Mouse (Mus musculus) embryonic stem cell, embryonic (primary cell): ENCODE data around the gene Sypl.

ENCODE experiments used
- CTCF ChIA-PET, 4 experiments: fragments of 300-600 bp in 2 of 4; fragments of 350-600 bp in 2 of 4; sonication (Branson Sonifier 250); formaldehyde crosslinking; loops; one replicate each; lab custom pipeline; 2022; ENCODE audit warnings: inconsistent platforms in 2 of 4; lab: Charles Lee
- POLR2A ChIA-PET, 4 experiments: fragments of 300-600 bp in 2 of 4; fragments of 350-600 bp in 2 of 4; sonication (Branson Sonifier 250); formaldehyde crosslinking; loops; one replicate each; lab custom pipeline; 2022; ENCODE audit warnings: antibody characterized with exemption in 4 of 4, inconsistent platforms in 1 of 4; lab: Charles Lee

Gene Sypl

GRCm38 (mm10) chr12:32928180-32928579 is 25.5 kb upstream of the Sypl start:
- ChIA-PET CTCF (interaction anchor here in 1 of 4 experiments (0.8 to 1.7 kb wide), 2 partner anchors 8 to 452 kb away, joined by 3 to 4 read pairs; no protein-coding TSS in a partner anchor), POLR2A (interaction anchor here in 1 of 4 experiments (0.9 to 1.0 kb wide), 3 partner anchors 11 to 346 kb away, joined by 3 read pairs; partner anchors contain the start of gene Sypl)

GRCm38 (mm10) chr12:32929831-32930513 is 23.7 kb upstream of the Sypl start:
- ChIA-PET POLR2A (interaction anchor here in 1 of 4 experiments (0.6 kb wide), 1 partner anchor 89 kb away, joined by 3 read pairs; no protein-coding TSS in a partner anchor), CTCF (interaction anchor here in 2 of 4 experiments (0.6 to 1.7 kb wide), 3 partner anchors 10 to 99 kb away, joined by 3 to 6 read pairs (median 4); no protein-coding TSS in a partner anchor)

- POLR2A ChIA-PET, result no interaction called here
Observed at GRCm38 (mm10) chr12:32930566-32930965, 23.1 kb upstream of the Sypl start.

GRCm38 (mm10) chr12:32936246-32936946 is 17.3 kb upstream of the Sypl start:
- ChIA-PET CTCF (interaction anchor here in 1 of 4 experiments (1.1 kb wide), 1 partner anchor 11 kb away, joined by 3 read pairs; no protein-coding TSS in a partner anchor), POLR2A (interaction anchor here in 1 of 4 experiments (0.5 kb wide), 1 partner anchor 193 kb away, joined by 3 read pairs; no protein-coding TSS in a partner anchor)

More at GRCm38 (mm10) chr12:32930566-32930965, 23.1 kb upstream of the Sypl start:
- CTCF ChIA-PET, result interaction anchor here in 1 of 4 experiments (0.6 kb wide), 1 partner anchor 61 kb away, joined by 6 read pairs; no protein-coding TSS in a partner anchor

GRCm38 (mm10) chr12:32941141-32941540 is 12.6 kb upstream of the Sypl start:
- CTCF ChIA-PET, result interaction anchor here in 1 of 4 experiments (1.4 kb wide), 1 partner anchor 439 kb away, joined by 3 read pairs; no protein-coding TSS in a partner anchor
- POLR2A ChIA-PET, result no interaction called here

- ChIA-PET POLR2A (interaction anchor here in 1 of 4 experiments (1.6 kb wide), 1 partner anchor 10 kb away, joined by 4 read pairs; the partner anchor contains the start of gene Sypl), CTCF (no interaction called here)
Observed at GRCm38 (mm10) chr12:32943347-32943746, 10.3 kb upstream of the Sypl start.

- ChIA-PET CTCF (no interaction called here), POLR2A (interaction anchor here in 1 of 4 experiments (1.6 kb wide), 1 partner anchor 10 kb away, joined by 4 read pairs; the partner anchor contains the start of gene Sypl)
Observed at GRCm38 (mm10) chr12:32943951-32944350, 9.7 kb upstream of the Sypl start.

GRCm38 (mm10) chr12:32944884-32945454 is 8.7 kb upstream of the Sypl start:
- ChIA-PET CTCF (no interaction called here), POLR2A (interaction anchor here in 1 of 4 experiments (1.6 kb wide), 1 partner anchor 9 kb away, joined by 4 read pairs; the partner anchor contains the start of gene Sypl)

GRCm38 (mm10) chr12:32946376-32946775 is 7.3 kb upstream of the Sypl start:
- ChIA-PET POLR2A (no interaction called here), CTCF (interaction anchor here in 1 of 4 experiments (1.1 kb wide), 1 partner anchor 10 kb away, joined by 3 read pairs; no protein-coding TSS in a partner anchor)

GRCm38 (mm10) chr12:32952416-32952815 is 1.3 kb upstream of the Sypl start:
- ChIA-PET CTCF (interaction anchor here in 2 of 4 experiments (0.6 to 2.2 kb wide), 6 partner anchors 56 to 430 kb away, joined by 3 to 7 read pairs (median 4); no protein-coding TSS in a partner anchor), POLR2A (interaction anchor here in 3 of 4 experiments (0.8 to 2.1 kb wide), 8 partner anchors 9 to 133 kb away, joined by 3 to 10 read pairs (median 4); partner anchors contain the start of gene Nampt (in 1 of the 3))

- ChIA-PET CTCF (interaction anchor here in 3 of 4 experiments (0.6 to 2.2 kb wide), 5 partner anchors 55 to 427 kb away, joined by 3 to 7 read pairs (median 5); no protein-coding TSS in a partner anchor), POLR2A (interaction anchor here in 3 of 4 experiments (0.7 to 2.6 kb wide), 17 partner anchors 9 to 427 kb away, joined by 3 to 23 read pairs (median 4); partner anchors contain the start of gene Nampt (in 2 of the 3))
Observed at GRCm38 (mm10) chr12:32953066-32953465, 625 bp upstream of the Sypl start.

- ChIA-PET POLR2A (interaction anchor here in 3 of 4 experiments (0.6 to 2.6 kb wide), 23 partner anchors 9 to 1004 kb away, joined by 3 to 23 read pairs (median 4); partner anchors contain the start of genes Nampt (in 2 of the 3) and Hbp1 (in 1 of the 3)), CTCF (interaction anchor here in 3 of 4 experiments (0.5 to 2.2 kb wide), 8 partner anchors 22 to 426 kb away, joined by 3 to 6 read pairs (median 4); no protein-coding TSS in a partner anchor)
Observed at GRCm38 (mm10) chr12:32954216-32955021, 728 bp downstream of the Sypl start.

GRCm38 (mm10) chr12:32955037-32955436 is 1.3 kb downstream of the Sypl start:
- POLR2A ChIA-PET, result interaction anchor here in 2 of 4 experiments (0.7 to 2.6 kb wide), 17 partner anchors 8 to 474 kb away, joined by 3 to 23 read pairs (median 5); partner anchors contain the start of gene Nampt (in 2 of the 2)
- CTCF ChIA-PET, result interaction anchor here in 2 of 4 experiments (1.3 kb wide), 2 partner anchors 35 to 425 kb away, joined by 3 to 6 read pairs; no protein-coding TSS in a partner anchor

GRCm38 (mm10) chr12:32957211-32957610 is 3.5 kb downstream of the Sypl start:
- POLR2A ChIA-PET, result interaction anchor here in 1 of 4 experiments (2.0 kb wide), 1 partner anchor 13 kb away, joined by 4 read pairs; no protein-coding TSS in a partner anchor
- CTCF ChIA-PET, result no interaction called here

- ChIA-PET CTCF (no interaction called here), POLR2A (interaction anchor here in 1 of 4 experiments (0.7 to 3.1 kb wide), 4 partner anchors 8 to 153 kb away, joined by 3 to 12 read pairs (median 6); partner anchors contain the start of gene Sypl)
Observed at GRCm38 (mm10) chr12:32962132-32962531, 8.4 kb downstream of the Sypl start.

GRCm38 (mm10) chr12:32963858-32964257 is 10.2 kb downstream of the Sypl start:
- POLR2A ChIA-PET, result interaction anchor here in 1 of 4 experiments (3.1 kb wide), 1 partner anchor 10 kb away, joined by 12 read pairs; the partner anchor contains the start of gene Sypl
- CTCF ChIA-PET, result no interaction called here
